Mouse (Mus musculus) ovary, adult 18-20 months (tissue): ENCODE data around the gene Ghitm.
"Not testable (repeated sequence)": the region's sequence is repeated elsewhere in the genome, so short reads cannot be mapped to it uniquely, and the experiment has no call there.

Experiments
- DNase-seq: peaks from one replicate; pipeline ENCODE4 v3.0.0; 2022; ENCODE audit warnings: low spot score, mixed read lengths

Gene Ghitm

GRCm38 (mm10) chr14:37135127-37135593 lies at the start of gene Ghitm:
TSS of gene Ghitm (minus strand) at chr14:37135272.
- peak; percentile 93 for DNase-seq

GRCm38 (mm10) chr14:37184871-37185270 lies 49.8 kb upstream of the Ghitm start:
- no peak for DNase-seq

DNA sequence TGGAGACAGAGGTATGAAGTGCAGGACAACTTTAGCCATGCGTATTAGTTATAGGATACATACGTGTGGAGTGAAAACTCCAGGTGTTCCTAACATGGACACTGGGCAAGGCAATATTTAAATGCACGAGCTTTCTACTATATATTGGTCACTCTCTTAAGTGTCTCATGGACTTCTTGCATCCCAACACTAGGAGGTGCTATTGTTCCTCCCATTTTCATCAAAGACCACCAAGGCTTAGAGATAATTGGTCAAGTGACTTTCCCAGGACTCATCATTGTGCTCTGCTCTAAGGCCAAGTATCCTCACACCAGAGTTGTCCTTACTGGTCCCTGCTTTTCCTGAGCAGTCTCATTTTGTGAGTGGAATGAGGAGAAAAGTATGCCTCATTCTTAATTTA lies 39.4 kb upstream of the Ghitm start:
- no peak for DNase-seq

DNA sequence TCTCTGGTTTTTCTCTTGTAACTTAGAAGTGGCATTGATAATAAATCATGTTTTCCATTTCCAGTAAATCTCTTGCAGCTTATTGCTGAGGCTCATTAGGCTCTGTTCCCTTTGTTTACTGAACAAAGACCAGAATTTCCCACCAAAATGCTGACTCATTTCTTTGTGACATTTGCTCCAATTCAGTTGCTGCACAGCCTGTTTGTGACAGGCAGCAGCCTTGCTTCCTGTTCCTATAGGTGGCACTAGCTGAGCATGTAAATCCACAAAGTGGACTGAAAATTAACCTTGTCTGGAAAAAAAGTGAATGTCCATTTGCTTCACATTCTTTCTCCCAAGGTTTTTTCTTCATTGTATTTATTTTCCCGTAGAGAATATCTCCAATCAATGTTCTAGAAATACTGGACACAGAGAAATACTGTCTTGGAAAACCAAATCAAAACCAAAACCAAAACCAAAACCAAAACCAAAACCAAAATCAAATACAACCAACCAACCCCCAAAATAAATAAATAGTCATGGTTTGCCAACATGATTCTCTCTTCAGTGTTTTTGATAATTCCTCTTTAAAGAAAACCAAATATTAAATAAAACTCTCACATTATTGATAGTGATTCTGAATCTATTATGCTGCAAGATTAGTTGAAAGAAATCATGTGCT lies 30.3 kb upstream of the Ghitm start:
- no peak for DNase-seq

DNA sequence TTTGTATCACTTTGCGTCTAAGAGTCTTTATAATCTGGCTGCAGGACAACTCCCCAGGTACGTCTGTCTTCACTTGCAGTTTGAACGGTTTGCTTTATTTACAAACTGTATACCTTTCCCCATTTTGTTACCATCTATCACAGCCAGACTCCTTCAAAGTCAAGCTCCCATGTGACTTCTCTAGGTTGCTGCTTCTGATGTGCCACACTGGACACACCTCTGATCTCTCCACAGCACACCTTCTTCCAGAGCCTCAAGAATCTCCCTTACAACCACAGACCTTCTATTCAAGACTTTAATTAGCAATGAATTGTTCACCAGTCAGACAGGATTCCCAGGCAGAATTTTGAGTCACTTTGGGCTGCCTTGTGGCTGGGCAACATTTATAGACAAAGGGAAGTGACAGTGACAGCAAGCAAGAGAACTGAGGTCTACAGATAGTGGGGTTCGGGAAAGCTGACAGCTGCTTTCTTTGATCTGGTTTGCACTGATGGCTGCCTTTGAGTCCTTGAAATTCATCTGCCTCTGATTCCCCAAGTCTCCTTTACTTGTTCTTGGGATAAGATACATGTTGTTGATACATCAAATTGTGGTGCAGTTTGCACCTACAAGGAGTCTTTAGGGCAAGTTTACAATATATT lies 29.4 kb upstream of the Ghitm start:
- DNase-seq = no peak

GRCm38 (mm10) chr14:37163277-37163956 lies 28.3 kb upstream of the Ghitm start:
- no peak for DNase-seq

DNA sequence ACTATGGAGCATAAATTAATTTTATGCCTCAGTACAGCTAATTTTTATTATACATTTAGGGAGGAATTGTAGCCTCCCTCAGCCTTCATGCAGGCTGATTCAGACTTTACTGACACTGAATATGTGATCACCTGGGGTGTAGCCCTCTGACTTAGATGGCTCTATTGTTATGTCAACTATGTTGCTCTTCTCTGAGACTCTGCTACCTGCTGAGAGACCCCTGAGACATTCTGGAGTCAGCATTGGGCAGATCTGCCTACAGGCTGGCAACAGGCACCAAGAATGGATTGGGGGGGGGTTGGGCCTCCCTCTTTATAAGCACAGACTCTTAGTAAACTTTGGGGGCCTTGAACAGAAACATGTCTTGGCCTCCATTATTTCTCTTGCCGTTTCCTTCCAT lies 19.3 kb upstream of the Ghitm start:
- DNase-seq = no peak

DNA sequence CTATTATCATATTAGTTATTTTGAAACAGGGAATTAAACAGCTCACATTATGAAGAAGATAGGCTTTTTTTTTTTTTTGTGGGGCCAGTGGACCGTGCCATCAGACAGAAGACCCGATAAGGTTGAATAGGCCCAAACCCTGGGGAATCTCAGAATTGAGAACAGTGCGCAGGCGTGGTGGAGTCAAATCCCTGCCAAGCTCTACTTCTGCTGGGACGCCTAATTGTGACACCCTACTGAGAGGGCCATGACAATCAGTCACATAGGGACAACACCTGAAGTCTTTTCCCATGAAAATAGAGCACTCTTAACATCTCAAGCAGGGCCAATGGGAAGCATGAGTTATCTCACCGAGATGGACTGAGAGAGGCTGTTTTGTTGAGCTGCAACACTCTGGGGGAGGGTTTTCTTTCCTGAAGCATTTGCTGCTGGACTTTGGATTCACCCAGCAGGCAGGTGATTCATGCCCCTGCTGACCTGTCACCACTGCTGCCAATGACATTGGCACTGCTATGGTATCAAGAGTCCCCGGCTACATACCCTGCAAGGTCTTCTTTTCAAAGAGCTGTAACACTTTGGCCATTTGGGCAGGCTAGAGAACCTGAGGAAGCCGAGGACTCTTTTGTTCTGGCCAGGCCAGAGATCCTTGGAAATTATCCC lies 4.1 kb upstream of the Ghitm start:
- no peak for DNase-seq

GRCm38 (mm10) chr14:37137596-37137995 lies 2.5 kb upstream of the Ghitm start:
- not testable (repeated sequence) for DNase-seq

GRCm38 (mm10) chr14:37136110-37136509 lies 1.0 kb upstream of the Ghitm start:
- DNase-seq = no peak

DNA sequence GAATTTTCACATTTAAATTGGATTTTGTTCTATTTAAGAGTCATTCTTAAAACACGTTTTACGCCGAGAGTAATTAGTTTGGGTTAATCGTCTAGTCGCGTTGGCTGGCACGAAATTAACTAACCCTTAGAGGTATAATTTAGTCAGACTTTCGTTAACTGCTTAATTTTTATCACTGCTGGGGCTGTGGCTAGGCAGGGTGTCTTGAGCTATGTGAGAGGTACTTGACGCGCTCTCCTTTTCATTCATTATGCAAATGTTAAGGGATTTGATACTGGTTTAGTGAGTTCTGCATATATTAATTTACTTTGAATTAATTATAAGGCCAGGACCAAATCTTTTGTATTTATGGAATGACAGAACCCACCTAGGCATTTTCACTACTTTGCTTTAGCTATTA lies 599 bp upstream of the Ghitm start:
- DNase-seq = no peak

DNA sequence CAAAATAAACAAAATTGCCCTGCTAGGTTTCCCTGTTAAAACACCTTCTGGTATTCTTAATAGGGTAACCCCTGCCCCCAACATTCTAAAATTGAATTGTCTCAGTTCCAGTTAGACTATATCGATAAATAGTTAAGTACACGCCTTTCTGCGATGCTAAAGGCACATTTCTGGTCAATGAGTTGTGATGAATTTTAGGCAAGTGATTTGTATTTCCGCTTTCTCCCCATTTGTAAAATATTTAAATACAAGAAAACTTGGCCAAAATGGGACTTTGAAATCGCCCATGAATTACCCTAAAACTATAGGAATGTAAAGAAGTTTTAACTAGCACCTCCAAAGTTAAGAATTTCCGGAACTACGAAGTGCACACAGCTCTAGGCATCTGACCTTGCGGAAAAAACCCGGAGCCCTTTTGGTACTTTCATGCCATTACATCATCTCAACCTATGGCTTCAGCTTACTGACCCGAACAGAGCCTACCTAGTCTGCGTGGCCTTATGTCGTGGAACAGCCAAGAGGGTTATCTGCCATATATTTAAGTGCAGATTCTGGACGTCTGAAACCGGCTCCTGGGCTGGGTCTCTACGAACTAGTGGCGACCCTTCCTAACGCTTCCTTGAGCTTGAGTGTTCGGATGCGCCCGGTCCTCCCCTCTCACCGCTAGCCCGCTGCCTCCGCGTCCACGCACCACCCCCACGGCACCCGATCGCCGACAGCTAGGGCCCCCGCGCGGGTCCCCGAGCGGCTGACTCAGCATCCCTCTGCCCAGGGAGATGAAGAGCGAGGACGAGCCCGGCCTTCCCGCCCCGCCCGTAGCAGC lies 557 bp downstream of the Ghitm start:
- no peak for DNase-seq

- no peak for DNase-seq
Observed at GRCm38 (mm10) chr14:37127652-37128051, 7.4 kb downstream of the Ghitm start.

- no peak for DNase-seq
Observed at GRCm38 (mm10) chr14:37119233-37119632, 15.8 kb downstream of the Ghitm start.

DNA sequence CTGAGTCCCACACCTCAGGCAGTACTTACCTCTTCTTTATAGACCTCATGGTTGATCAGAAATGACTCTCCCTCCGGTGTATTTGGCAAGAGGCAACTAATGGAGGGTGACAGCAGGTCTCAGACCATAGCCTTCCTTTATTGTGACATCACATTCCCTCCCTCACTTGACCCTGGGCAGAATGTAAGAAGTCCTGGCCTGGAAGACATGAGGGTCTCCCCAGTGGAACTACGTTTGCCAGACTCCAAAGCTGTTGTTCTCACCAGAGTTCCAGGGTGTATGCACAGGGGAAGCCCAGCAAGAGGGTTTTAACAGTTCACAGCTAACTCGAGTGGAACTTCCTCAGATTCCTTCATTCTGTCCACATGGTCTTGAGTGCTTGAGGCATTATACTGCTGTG lies 21.1 kb downstream of the Ghitm start, which contains the start of gene 2610528A11Rik:
Gene 2610528A11Rik, minus strand, starts transcription at position 101 of the 400 bp plus-strand sequence.
- DNase-seq = no peak

DNA sequence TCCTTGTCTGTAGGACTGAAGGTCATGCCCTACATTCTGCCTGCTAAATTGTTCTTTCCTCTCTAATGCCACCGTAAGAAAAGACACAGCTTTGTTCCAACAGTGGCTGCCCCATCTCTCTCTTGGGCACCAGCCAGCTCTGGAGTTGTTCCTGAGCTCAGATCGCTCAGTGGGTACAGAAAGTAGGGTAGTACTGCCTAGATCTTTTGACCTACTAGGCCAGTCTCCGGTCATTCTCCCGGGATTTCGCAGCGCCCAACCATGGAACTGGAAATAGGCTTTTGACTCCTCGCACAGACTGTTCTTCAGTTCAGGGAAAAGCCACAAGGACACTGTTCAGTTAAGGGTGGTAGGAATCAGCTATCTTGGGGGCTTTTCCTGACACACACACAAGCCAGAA lies 22.1 kb downstream of the Ghitm start:
- DNase-seq = no peak

GRCm38 (mm10) chr14:37111371-37111770 lies 23.7 kb downstream of the Ghitm start:
- DNase-seq = no peak

DNA sequence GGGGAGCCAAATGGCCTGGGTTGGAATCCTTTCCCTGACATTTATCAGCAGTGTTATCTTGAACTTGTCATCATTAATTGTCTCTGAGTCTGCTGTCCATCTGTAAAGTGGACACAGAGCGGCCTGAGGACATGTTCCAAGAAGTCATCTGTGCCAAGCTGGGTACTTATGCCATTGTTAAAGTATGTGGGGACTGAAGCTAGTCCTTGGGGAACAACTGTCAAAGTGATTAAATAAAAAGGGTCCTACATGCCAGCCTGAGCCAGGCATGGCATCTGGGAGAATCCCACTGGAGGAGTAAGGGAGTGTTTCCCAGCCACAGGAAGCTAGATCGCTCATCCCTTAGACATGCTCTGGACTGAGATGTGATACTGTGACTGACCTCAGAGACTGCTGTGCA lies 24.6 kb downstream of the Ghitm start:
- DNase-seq = no peak

DNA sequence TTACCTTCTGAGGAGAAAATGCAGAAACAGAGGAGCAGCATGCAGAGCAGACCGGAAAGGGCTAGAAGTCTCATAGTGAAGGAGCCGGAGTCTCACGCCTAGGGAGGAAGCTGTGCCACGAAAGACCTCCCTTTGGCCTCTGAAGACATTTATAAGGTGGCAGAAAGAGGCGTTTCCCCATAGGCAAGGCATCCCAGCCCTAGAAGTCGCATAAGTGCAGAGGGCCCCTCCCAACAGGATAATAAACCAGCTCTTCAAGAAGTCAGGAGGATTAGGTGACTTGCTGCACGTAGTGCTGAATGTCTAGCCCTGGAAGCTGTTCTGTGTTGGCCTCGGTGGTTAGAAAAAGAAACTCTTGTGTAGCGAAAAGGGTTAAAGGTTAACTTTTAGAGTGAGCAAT lies 25.1 kb downstream of the Ghitm start:
- DNase-seq = no peak

- DNase-seq = no peak
Observed at GRCm38 (mm10) chr14:37109460-37109859, 25.6 kb downstream of the Ghitm start.

DNA sequence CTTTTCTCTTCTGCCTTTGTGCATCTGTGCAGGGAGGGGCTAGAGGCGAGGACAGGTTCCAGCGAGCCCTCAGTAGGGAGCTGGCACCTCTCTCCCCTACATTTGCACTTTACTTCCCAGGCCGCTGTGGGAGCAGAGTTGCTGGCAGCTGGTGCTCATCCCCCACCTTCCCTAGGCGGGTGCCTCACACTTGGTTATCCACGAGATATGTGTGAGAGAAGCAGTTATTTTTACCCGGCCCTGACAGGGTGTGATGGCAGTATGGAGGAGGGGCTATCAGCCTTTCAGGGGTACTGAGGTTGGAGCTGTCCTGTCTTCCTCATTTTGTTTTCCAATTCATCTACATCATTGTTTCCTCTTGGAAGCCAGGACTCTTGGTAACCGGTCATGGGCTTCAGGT lies 29.2 kb downstream of the Ghitm start:
- no peak for DNase-seq

DNA sequence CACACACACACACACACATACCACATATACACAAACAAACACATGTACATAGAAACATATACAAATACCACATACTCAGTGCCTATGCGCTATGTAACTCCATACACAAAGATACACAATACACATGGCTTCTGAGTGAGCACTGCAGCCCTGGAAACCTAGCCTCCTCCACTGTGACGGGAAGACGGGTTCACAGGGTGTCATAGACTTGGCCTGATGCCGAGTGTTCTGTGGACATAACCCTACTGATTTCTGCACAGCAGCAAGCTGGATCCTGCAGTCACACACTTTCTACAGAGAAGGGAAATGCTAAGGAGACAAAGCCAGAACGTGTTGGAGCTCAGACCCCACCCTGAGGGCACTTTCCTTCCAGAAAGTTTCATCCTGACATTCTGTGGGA lies 30.3 kb downstream of the Ghitm start:
- DNase-seq = no peak
